Mouse (Mus musculus): ENCODE measurements around the gene Usp48. TPM values are rescaled to one million over a fixed set of nuclear protein-coding genes. Genes with fewer than 3 reads are reported as not detected.

Usp48 gene
- total and polyA plus RNA-seq, 3 experiments = 27.1 to 99.6 TPM; not detected in 1

- H3K27ac ChIP-seq (ENCODE audit: control insufficient read depth, low read depth, low read length) = no peak overlapping the region
- DNase-seq (ENCODE audit: low read depth, low spot score) = no peak
- no peaks in the 10 kb centered on the region for H3K9me3 ChIP-seq (replicated peaks; ENCODE audit: insufficient read depth, low read length)
- no peaks in the 10 kb centered on the region for H3K79me2 ChIP-seq (ENCODE audit: control insufficient read depth, insufficient read depth, low read length, poor library complexity)
- H3K4me1 ChIP-seq (ENCODE audit: control insufficient read depth in 1 of 2, insufficient read depth in 2 of 2, low read length in 2 of 2) = no peaks in the 10 kb centered on the region
- peaks cover 0 to 2% of the 10 kb centered on the region in 2 experiments; a peak in 1 of 4 replicates for H3K36me3 ChIP-seq (ENCODE audit: control insufficient read depth in 1 of 2, insufficient read depth in 2 of 2, low read length in 2 of 2)
- no peak overlapping the region for H3K4me3 ChIP-seq (ENCODE audit: control insufficient read depth in 1 of 2, insufficient read depth in 1 of 2, low read depth in 2 of 2, low read length in 2 of 2)
- no peak overlapping the region for H3K9ac ChIP-seq (ENCODE audit: control insufficient read depth, low read depth, low read length, poor library complexity, severe bottlenecking)
- peaks cover 0 to 10% of the 10 kb centered on the region in 2 experiments; a peak in 2 of 4 replicates for H3K27me3 ChIP-seq (ENCODE audit: control insufficient read depth in 1 of 2, insufficient read depth in 2 of 2, low read length in 2 of 2)
- no peak for TF ChIP-seq KAT2A (conservative IDR thresholded peaks at IDR 0.05; ENCODE audit: low read depth, low read length)
- no peak for TF ChIP-seq MEF2A (IDR thresholded peaks at IDR 0.05; ENCODE audit: extremely low read depth, insufficient replicate concordance, low read depth, low read length, poor library complexity, severe bottlenecking)
- TF ChIP-seq MYB (IDR thresholded peaks at IDR 0.05; ENCODE audit: low read depth, low read length) = no peak
- TF ChIP-seq ZC3H11A (IDR thresholded peaks at IDR 0.05; ENCODE audit: low read depth, low read length) = no peak
- TF ChIP-seq CHD2 (IDR thresholded peaks at IDR 0.05; ENCODE audit: low read length) = no peak
- TF ChIP-seq EP300 (IDR thresholded peaks at IDR 0.05; ENCODE audit: low read depth in 1 of 2, low read length in 2 of 2) = no peak
- TF ChIP-seq POLR2AphosphoS5 (IDR thresholded peaks at IDR 0.05; ENCODE audit: borderline replicate concordance, low read depth, low read length) = no peak
- TF ChIP-seq TBP (IDR thresholded peaks at IDR 0.05; ENCODE audit: low read depth, low read length) = no peak
- no peak for TF ChIP-seq NELFE (IDR thresholded peaks at IDR 0.05; ENCODE audit: low read depth, low read length)
- no peak for TF ChIP-seq USF1 (IDR thresholded peaks at IDR 0.05; ENCODE audit: low read depth, low read length)
- no peak for TF ChIP-seq TCF12 (IDR thresholded peaks at IDR 0.05; ENCODE audit: low read depth, low read length)
- TF ChIP-seq CHD1 (IDR thresholded peaks at IDR 0.05; ENCODE audit: low read depth, low read length) = no peak
- TF ChIP-seq MYC (IDR thresholded peaks at IDR 0.05; ENCODE audit: low read depth, low read length) = no peak
- no peak for TF ChIP-seq CTCF (IDR thresholded peaks at IDR 0.05 in 2 of 3, conservative IDR thresholded peaks at IDR 0.05 in 1 of 3; ENCODE audit: control insufficient read depth in 1 of 3, insufficient read depth in 1 of 3, low read depth in 2 of 3, low read length in 3 of 3, poor library complexity in 1 of 3, severe bottlenecking in 1 of 3)
These were observed 98.8 kb downstream of the Usp48 start for GRCm38 (mm10) chr4:137692107-137692902.

DNA sequence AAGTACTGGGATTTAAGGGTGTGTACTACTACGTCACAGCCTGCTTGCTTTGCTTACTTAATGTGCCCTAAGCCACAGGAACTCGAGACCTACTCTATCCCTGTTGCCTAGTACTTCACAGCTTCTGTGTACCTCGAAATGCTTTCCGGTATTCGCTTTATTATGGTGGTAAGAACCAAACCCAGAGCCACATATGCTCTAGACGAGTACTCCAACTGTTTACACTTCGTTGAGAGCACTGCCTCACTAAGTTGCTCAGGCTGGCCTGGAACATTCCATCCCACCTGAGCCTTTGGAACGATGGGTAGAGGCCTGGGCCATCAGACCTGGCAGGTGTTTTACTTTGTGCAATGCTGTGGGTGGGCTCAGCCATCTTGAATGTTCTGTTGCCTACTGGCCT, 101.7 kb downstream of the Usp48 start:
- Histone ChIP-seq H3K36me3 (ENCODE audit: control insufficient read depth in 1 of 2, insufficient read depth in 2 of 2, low read length in 2 of 2) (peaks cover 0 to 2% of the 10 kb centered on the region in 2 experiments; a peak in 1 of 4 replicates), H3K27ac (ENCODE audit: control insufficient read depth, low read depth, low read length) (no peak overlapping the region), H3K9me3 (replicated peaks; ENCODE audit: insufficient read depth, low read length) (no peaks in the 10 kb centered on the region), H3K27me3 (ENCODE audit: control insufficient read depth in 1 of 2, insufficient read depth in 2 of 2, low read length in 2 of 2) (no peaks in the 10 kb centered on the region), H3K79me2 (ENCODE audit: control insufficient read depth, insufficient read depth, low read length, poor library complexity) (no peaks in the 10 kb centered on the region), H3K4me3 (ENCODE audit: control insufficient read depth in 1 of 2, insufficient read depth in 1 of 2, low read depth in 2 of 2, low read length in 2 of 2) (no peak overlapping the region), H3K4me1 (ENCODE audit: control insufficient read depth in 1 of 2, insufficient read depth in 2 of 2, low read length in 2 of 2) (peaks cover 0 to 2% of the 10 kb centered on the region in 2 experiments; a peak in 1 of 4 replicates), H3K9ac (ENCODE audit: control insufficient read depth, low read depth, low read length, poor library complexity, severe bottlenecking) (no peak overlapping the region)
- TF ChIP-seq MAX (IDR thresholded peaks at IDR 0.05; ENCODE audit: low read length) = no peak
- no peak for TF ChIP-seq USF2 (IDR thresholded peaks at IDR 0.05; ENCODE audit: borderline replicate concordance in 1 of 2, insufficient read depth in 1 of 2, low read depth in 1 of 2, low read length in 2 of 2)
- no peak for TF ChIP-seq ZMIZ1 (IDR thresholded peaks at IDR 0.05; ENCODE audit: low read depth, low read length)
- no peak for TF ChIP-seq MAFK (IDR thresholded peaks at IDR 0.05; ENCODE audit: borderline replicate concordance, low read depth, low read length)
- no peak for TF ChIP-seq MAZ (IDR thresholded peaks at IDR 0.05; ENCODE audit: low read depth, low read length)
- no peak for TF ChIP-seq HCFC1 (IDR thresholded peaks at IDR 0.05; ENCODE audit: low read depth, low read length)
- no peak for TF ChIP-seq ZC3H11A (IDR thresholded peaks at IDR 0.05; ENCODE audit: low read depth, low read length)
- TF ChIP-seq SMC3 (IDR thresholded peaks at IDR 0.05; ENCODE audit: low read depth, low read length) = no peak
- TF ChIP-seq MXI1 (IDR thresholded peaks at IDR 0.05; ENCODE audit: low read depth, low read length) = no peak
- TF ChIP-seq TBP (IDR thresholded peaks at IDR 0.05; ENCODE audit: low read depth, low read length) = no peak
- DNase-seq (ENCODE audit: low read depth, low spot score) = no peak

All from MEL (cell line).